Mouse (Mus musculus): ENCODE results near the gene Rrnad1.

Gene Rrnad1

DNA sequence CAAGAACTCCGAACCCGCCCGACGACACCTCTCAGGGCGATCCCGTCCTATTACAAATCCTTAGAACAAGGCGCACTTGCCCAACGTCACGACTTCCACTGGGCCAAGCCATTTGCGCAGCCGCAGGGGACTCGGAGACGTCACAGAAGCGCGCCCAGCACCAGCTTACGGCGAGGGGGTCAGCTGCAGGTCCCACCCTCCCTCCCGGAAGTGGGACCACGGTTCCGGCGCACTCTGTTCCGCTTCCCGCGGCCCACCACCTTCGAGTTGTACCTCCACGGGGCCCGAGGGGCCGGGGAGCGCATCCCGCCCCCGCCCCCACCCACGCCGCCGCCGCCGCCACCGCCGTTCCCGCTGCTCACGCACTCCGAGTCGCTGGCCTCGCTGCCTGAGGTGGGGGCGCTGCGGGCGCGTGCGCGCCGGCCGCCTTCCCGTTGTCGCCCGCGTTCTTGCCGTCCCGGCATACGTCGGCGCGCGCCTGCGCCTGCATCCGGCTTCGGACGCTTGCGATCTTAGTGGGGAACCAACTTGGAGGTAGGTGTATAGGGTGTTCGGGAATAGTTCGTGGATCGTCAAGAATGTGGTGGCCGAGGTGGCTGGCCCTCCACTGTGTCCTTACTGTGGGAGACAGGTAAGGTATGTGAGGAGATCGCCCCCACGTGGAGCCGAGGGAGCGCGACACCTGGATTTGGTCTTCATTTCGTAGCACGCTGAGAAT is at the start of gene Rrnad1, which contains the start of gene Isg20l2:
Gene Rrnad1, minus strand, starts transcription at position 640 of the 718 bp plus-strand sequence.
Gene Isg20l2, plus strand, starts transcription at position 237 of the 718 bp plus-strand sequence.
- DNase-seq (ENCODE audit: extremely low read depth, low read depth, low spot score): peak; percentile 59

GRCm38 (mm10) chr3:87980085-87980484 is 49.6 kb upstream of the Rrnad1 start:
- no peak for DNase-seq (ENCODE audit: extremely low read depth, low read depth, low spot score)

- no peak for DNase-seq (ENCODE audit: extremely low read depth, low read depth, low spot score)
Observed at GRCm38 (mm10) chr3:87979493-87979892, 49.0 kb upstream of the Rrnad1 start.

DNA sequence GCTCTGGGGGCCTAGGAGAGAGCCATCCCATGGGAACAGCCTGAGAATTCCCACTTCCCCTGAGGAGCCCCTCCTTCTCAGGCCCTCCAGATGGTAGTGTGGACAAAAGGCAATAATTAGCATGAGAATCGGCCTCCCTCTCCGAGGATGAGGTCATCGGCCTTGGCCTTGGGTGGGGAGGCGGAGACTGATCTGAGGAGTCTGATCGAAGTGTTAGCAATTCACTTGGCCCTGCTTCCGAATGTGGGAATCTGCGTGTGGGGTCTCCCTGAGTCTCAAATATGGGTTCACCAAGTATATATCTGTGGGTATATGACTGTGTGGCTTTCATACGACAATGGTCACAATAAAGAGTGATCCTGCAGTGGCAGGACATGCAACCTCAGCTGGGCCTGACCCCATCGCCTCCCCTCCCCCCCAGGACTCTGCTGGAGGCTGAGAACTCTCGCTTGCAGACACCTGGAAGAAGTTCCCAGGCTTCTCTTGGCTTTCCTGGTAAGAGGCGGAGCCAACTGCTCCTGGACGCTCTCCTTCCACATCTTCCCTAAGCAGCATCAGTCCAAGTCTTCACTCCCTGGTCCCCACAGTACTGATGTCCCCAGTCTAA is 44.0 kb upstream of the Rrnad1 start:
- no peak for DNase-seq (ENCODE audit: extremely low read depth, low read depth, low spot score)

GRCm38 (mm10) chr3:87973593-87974380 is 43.3 kb upstream of the Rrnad1 start:
- no peak for DNase-seq (ENCODE audit: extremely low read depth, low read depth, low spot score)

DNA sequence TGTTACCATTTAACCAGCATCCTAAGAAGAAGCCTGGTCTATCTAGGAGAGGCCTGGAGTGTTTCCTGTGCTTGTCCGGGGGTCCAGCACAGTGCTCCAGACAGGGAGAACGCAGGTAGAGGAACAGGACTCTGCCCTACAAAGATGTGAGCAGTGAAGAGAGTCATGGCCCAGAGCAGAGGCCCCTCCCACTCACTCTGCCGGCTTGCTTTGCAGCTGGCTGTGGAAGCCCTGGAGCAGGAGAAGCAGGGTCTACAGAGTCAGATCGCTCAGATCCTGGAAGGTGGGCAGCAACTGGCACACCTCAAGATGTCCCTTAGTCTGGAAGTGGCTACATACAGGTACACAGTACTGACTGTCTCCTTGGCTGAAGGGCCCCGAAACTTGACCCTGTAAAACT is 42.3 kb upstream of the Rrnad1 start:
- no peak for DNase-seq (ENCODE audit: extremely low read depth, low read depth, low spot score)

DNA sequence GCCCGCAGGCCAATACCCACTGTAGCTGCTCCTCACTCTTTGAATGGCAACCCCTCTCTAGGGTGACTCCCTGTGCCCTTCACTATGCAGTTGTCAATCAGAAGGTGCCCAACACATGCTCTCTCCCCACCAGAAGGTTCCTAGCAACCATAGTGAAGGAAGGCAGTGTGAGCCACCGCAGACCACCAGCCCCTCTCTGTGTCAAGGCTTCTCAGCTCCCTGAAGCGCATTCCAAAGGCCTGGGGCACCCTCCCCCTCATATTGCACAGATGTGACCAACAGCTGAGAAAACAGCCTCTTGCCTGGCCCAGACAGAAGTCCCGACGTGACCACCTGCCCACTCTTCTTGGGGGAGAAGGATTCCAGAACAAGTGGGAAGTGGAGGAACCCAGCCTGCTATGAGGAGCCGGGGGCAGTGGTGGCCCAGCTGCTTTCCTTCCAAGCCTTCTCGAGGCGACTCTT is 41.7 kb upstream of the Rrnad1 start:
- DNase-seq (ENCODE audit: extremely low read depth, low read depth, low spot score): no peak

DNA sequence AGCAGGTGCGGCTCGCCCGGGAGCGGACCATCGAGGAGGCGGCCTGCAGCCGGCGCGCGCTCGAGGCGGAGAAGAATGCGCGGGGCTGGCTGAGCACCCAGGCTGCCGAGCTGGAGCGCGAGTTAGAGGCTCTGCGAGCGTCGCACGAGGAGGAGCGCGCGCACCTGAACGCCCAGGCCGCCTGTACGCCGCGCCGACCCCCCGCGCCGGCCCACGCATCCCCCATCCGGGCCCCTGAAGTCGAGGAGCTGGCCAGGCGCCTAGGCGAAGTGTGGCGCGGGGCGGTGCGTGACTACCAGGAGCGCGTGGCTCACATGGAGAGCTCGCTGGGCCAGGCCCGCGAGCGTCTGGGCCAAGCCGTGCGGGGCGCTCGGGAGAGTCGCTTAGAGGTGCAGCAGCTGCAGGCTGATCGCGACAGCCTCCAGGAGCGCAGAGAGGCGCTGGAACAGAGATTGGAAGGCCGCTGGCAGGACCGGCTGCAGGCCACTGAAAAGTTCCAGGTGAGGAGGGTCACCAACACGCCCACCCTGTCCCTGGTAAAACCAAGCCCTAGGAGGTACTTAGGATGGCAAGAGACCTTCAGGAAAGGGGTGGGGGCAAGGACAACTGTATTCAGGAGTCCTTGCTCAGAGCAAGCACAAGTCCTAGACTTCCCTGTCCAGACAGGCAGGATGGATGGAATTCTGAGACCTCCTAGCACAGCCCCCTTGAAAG is 41.1 kb upstream of the Rrnad1 start:
- no peak for DNase-seq (ENCODE audit: extremely low read depth, low read depth, low spot score)

- DNase-seq (ENCODE audit: extremely low read depth, low read depth, low spot score): no peak
Observed at GRCm38 (mm10) chr3:87970939-87971488, 40.5 kb upstream of the Rrnad1 start, which contains the start of gene Nes. Gene Nes, plus strand, starts transcription at chr3:87971078.

- no peak for DNase-seq (ENCODE audit: extremely low read depth, low read depth, low spot score)
Observed at GRCm38 (mm10) chr3:87970184-87970938, 39.8 kb upstream of the Rrnad1 start.

GRCm38 (mm10) chr3:87960586-87961191 is 30.2 kb upstream of the Rrnad1 start:
- DNase-seq (ENCODE audit: extremely low read depth, low read depth, low spot score): no peak

DNA sequence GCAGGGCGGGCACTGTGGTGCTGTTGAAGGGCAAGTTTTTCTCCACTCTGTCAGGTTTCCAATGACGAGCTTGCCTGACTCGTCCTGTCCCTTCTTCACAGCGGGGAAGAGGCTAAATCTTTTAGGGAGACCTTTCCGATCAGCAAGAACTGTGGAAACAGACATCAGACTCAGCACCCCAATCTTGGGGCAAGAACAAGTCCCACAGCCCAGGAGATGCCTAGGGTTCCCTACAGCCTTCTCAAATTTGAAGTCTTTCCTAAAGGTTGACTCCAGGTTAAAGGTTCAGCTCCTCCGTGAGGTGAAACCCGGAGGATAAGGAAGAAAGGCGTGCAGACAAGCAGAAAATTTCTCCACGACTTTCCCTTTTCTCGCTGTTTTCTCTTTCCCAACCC is 29.7 kb upstream of the Rrnad1 start:
- no peak for DNase-seq (ENCODE audit: extremely low read depth, low read depth, low spot score)

- no peak for DNase-seq (ENCODE audit: extremely low read depth, low read depth, low spot score)
Observed at GRCm38 (mm10) chr3:87959371-87959770, 28.9 kb upstream of the Rrnad1 start.

DNA sequence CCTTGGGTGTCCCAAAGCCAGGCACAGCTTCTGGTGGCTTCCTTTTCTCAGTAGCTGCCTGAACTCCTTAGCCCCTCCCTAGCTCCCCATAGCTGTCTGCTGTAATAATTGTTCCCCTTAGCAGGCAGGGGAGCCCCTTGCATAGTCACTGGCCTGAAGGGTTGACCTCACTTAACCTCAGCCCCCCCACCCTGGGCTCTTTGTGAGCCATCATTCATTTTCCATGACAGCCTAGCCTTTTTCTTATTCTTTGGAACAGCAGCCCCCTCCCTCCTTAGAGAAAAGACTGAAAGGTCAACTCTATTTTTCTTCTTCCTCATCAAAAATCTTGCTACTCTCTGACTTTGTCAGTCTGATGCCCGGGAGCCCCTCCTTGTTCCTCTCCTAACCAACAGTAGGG is 28.4 kb upstream of the Rrnad1 start:
- DNase-seq (ENCODE audit: extremely low read depth, low read depth, low spot score): no peak

DNA sequence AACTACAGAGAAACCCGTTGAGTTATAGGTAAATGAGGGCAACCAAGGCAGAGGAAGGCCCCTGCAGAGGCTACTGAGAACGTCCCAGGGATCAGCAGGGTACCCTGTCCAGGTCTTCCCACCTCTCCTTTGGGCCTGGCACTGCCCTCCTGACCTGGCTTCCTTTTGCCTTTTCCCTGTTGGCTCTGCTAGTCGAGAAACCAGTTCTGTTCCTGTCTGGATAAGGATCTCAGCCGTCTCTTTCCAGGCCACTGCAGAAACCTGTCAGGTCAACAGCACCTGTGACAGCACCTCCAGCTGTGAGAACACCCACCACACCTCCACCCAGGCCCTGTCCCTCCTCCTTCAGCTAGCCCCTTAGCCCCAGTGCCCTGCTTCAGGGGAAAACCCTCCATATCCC is 28.0 kb upstream of the Rrnad1 start:
- no peak for DNase-seq (ENCODE audit: extremely low read depth, low read depth, low spot score)

- no peak for DNase-seq (ENCODE audit: extremely low read depth, low read depth, low spot score)
Observed at GRCm38 (mm10) chr3:87958056-87958455, 27.5 kb upstream of the Rrnad1 start.

DNA sequence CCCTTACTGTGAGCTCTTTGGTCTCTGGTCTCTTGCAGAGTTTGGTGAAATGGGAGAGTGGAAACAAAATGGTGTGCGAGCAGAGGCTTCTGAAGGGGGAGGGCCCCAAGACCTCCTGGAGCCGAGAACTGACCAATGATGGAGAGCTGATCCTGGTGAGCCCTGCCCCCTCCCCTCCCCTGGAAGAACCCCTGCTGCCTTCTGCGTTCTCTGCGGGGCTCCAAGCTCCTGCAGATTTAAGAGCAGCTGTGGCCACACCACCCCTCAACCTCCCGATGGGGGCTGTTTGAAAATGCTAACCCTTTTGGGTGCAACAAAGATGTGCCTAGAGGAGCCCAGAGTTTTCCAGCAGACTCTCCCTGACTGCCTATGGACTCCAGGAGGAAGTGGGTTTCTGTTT is 21.9 kb upstream of the Rrnad1 start:
- no peak for DNase-seq (ENCODE audit: extremely low read depth, low read depth, low spot score)

- no peak for DNase-seq (ENCODE audit: extremely low read depth, low read depth, low spot score)
Observed at GRCm38 (mm10) chr3:87951946-87952345, 21.4 kb upstream of the Rrnad1 start.

DNA sequence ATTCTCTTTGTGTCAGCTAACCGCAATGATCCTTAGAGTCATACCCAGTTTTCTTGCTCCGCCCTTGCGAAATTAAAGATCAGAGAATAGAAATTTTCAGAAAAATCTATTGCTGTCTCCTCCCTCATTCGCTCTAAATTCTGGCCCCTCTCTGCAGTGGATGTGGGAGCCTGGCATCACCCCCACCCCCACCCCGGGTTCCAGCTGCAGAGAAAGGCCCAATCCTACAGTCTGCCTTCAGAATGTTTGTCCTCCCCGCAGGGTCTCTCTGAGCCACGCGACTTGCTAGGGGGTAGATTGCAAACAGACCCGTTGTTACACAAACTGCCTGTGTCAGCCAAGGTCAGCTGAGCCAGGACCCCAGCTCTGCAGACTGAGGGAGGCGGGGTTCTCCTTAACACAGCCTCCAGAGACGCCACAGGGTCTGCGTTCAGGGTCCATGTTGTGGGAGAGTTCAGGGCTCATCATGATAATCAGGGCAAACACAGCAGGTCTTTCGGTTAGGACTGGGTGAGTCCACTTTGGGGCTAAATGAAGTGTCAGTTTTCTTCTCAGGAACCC is 19.5 kb upstream of the Rrnad1 start:
- no peak for DNase-seq (ENCODE audit: extremely low read depth, low read depth, low spot score)
